Mouse (Mus musculus) embryonic facial prominence, embryonic 14.5 days (tissue): Measurements from ENCODE around the gene Sox5. TPM values are rescaled to one million over a fixed set of nuclear protein-coding genes. Genes with fewer than 3 reads are reported as not detected.

Experiments used
- ATAC-seq: fragments of 200-750 bp; cut with Nextera tagmentation; 2 replicates; pipeline ENCODE4 v1.8.0; 2017; ENCODE audit warnings: low read depth, moderate number of reproducible peaks, moderate TSS enrichment
- DNase-seq: peaks from one replicate; pipeline ENCODE4 v3.0.0-alpha.2; 2015; ENCODE audit warnings: low spot score
- H3K27ac ChIP-seq: fragments of 300-500 bp; sonication (generic); replicated peaks from 2 replicates; pipeline ENCODE4 v1.5.1; 2014; ENCODE audit warnings: low read depth, mild to moderate bottlenecking, low read length, moderate library complexity
- H3K27me3 ChIP-seq: fragments of 300-500 bp; sonication (generic); replicated peaks from 2 replicates; pipeline ENCODE4 v1.6.1; 2014; ENCODE audit warnings: low read length; ENCODE audit not compliant: control insufficient read depth, insufficient read depth
- H3K36me3 ChIP-seq: fragments of 300-500 bp; sonication (generic); 2 replicates; pipeline ENCODE4 v1.6.1; 2014; ENCODE audit warnings: low read length, mixed read lengths; ENCODE audit not compliant: control insufficient read depth, insufficient read depth
- H3K4me1 ChIP-seq: fragments of 300-500 bp; sonication (generic); 2 replicates; pipeline ENCODE4 v1.6.1; 2014; ENCODE audit warnings: antibody characterized with exemption, low read length; ENCODE audit not compliant: control insufficient read depth, insufficient read depth
- H3K4me2 ChIP-seq: fragments of 300-500 bp; sonication (generic); 2 replicates; pipeline ENCODE4 v1.6.1; 2014; ENCODE audit warnings: low read depth, mild to moderate bottlenecking, low read length, moderate library complexity, mixed read lengths
- H3K4me3 ChIP-seq: fragments of 300-500 bp; sonication (generic); 2 replicates; pipeline ENCODE4 v1.5.1; 2014; ENCODE audit warnings: low read depth, mild to moderate bottlenecking, low read length
- H3K9ac ChIP-seq: fragments of 300-500 bp; sonication (generic); 2 replicates; pipeline ENCODE4 v1.6.1; 2014; ENCODE audit warnings: low read depth, mild to moderate bottlenecking, low read length, moderate library complexity, mixed read lengths
- H3K9me3 ChIP-seq: fragments of 300-500 bp; sonication (generic); 2 replicates; pipeline ENCODE4 v1.6.1; 2016; ENCODE audit warnings: low read length; ENCODE audit not compliant: control insufficient read depth
- WGBS: fragments of 180-500 bp; shearing (Covaris S2); extraction: QIAGEN DNeasy Blood & Tissue Kit; methylation state at CpG from one replicate; pipeline ENCODE4 v1.1.7; 2014; 5-methylcytosine and 5-hydroxymethylcytosine counted together
- polyA plus RNA-seq: library from polyadenylated mRNA; unstranded; fragments of >200 nt; fragmentation: Nextera tagmentation; extraction: Ambion mirVana; gene quantifications from 2 replicates; pipeline ENCODE4 v1.2.1, GENCODE M21; 2014

Sox5 gene
- polyA plus RNA-seq, 1 experiment from 2014 or later: 10.8 TPM

GRCm38 (mm10) chr6:144504197-144504551, 277.6 kb downstream of the Sox5 start:
- no peak overlapping the region for H3K4me2 ChIP-seq
- no peaks in the 10 kb centered on the region for H3K36me3 ChIP-seq
- no peak overlapping the region for H3K4me3 ChIP-seq
- no peak overlapping the region for H3K9ac ChIP-seq
- no peaks in the 10 kb centered on the region for H3K9me3 ChIP-seq
- DNase-seq (no peak), ATAC-seq (no peak)
- H3K27me3 ChIP-seq: no peaks in the 10 kb centered on the region
- no peaks in the 10 kb centered on the region for H3K4me1 ChIP-seq
- WGBS: 56% methylated on average over 5 of the region's 5 CpGs
- no peak overlapping the region for H3K27ac ChIP-seq

GRCm38 (mm10) chr6:144503399-144504196, 278.2 kb downstream of the Sox5 start:
- Histone ChIP-seq H3K36me3 (no peaks in the 10 kb centered on the region), H3K27me3 (no peaks in the 10 kb centered on the region), H3K4me2 (no peak overlapping the region), H3K27ac (no peak overlapping the region), H3K4me1 (no peaks in the 10 kb centered on the region), H3K4me3 (no peak overlapping the region), H3K9me3 (no peaks in the 10 kb centered on the region), H3K9ac (no peak overlapping the region)
- DNase-seq (no peak), ATAC-seq (no peak)
- WGBS: 85% methylated on average over 11 of the region's 11 CpGs

GRCm38 (mm10) chr6:144501439-144501838, 280.3 kb downstream of the Sox5 start:
- Histone ChIP-seq H3K36me3 (no peaks in the 10 kb centered on the region), H3K27ac (no peak overlapping the region), H3K4me1 (no peaks in the 10 kb centered on the region), H3K4me2 (no peak overlapping the region), H3K9ac (no peak overlapping the region), H3K27me3 (no peaks in the 10 kb centered on the region), H3K4me3 (no peak overlapping the region), H3K9me3 (no peaks in the 10 kb centered on the region)
- no peak for ATAC-seq
- DNase-seq: no peak
- 79% methylated on average over 5 of the region's 5 CpGs for WGBS

- DNase-seq (no peak), ATAC-seq (no peak)
- WGBS: 94% methylated on average over 5 of the region's 5 CpGs
- Histone ChIP-seq H3K4me1 (no peaks in the 10 kb centered on the region), H3K9me3 (no peaks in the 10 kb centered on the region), H3K4me2 (no peak overlapping the region), H3K9ac (no peak overlapping the region), H3K27me3 (no peaks in the 10 kb centered on the region), H3K4me3 (no peak overlapping the region), H3K36me3 (no peaks in the 10 kb centered on the region), H3K27ac (no peak overlapping the region)
Measured at GRCm38 (mm10) chr6:144498177-144498576, 283.6 kb downstream of the Sox5 start.

- Histone ChIP-seq H3K9ac (no peak overlapping the region), H3K27me3 (no peaks in the 10 kb centered on the region), H3K27ac (no peak overlapping the region), H3K4me2 (no peak overlapping the region), H3K4me3 (no peak overlapping the region), H3K9me3 (peaks cover 14% of the 10 kb centered on the region; the same call in 1 of the 2 replicates), H3K36me3 (no peaks in the 10 kb centered on the region), H3K4me1 (no peaks in the 10 kb centered on the region)
- no peak for ATAC-seq
- WGBS: 70% methylated on average over 11 of the region's 11 CpGs
- DNase-seq: no peak
Measured at GRCm38 (mm10) chr6:144491761-144492415, 289.9 kb downstream of the Sox5 start.

GRCm38 (mm10) chr6:144490896-144491295, 290.9 kb downstream of the Sox5 start:
- peaks cover 20% of the 10 kb centered on the region; the same call in 1 of the 2 replicates for H3K9me3 ChIP-seq
- no peaks in the 10 kb centered on the region for H3K27me3 ChIP-seq
- H3K4me3 ChIP-seq: no peak overlapping the region
- WGBS: 94% methylated on average over 5 of the region's 5 CpGs
- no peak overlapping the region for H3K4me2 ChIP-seq
- H3K27ac ChIP-seq: no peak overlapping the region
- no peak for DNase-seq
- no peak for ATAC-seq
- no peaks in the 10 kb centered on the region for H3K4me1 ChIP-seq
- H3K9ac ChIP-seq: no peak overlapping the region
- no peaks in the 10 kb centered on the region for H3K36me3 ChIP-seq

- 97% methylated on average over 6 of the region's 6 CpGs for WGBS
- no peaks in the 10 kb centered on the region for H3K36me3 ChIP-seq
- no peak overlapping the region for H3K4me3 ChIP-seq
- H3K27me3 ChIP-seq: no peaks in the 10 kb centered on the region
- peaks cover 20% of the 10 kb centered on the region; the same call in 1 of the 2 replicates for H3K9me3 ChIP-seq
- no peaks in the 10 kb centered on the region for H3K4me1 ChIP-seq
- DNase-seq: no peak
- ATAC-seq: no peak
- no peak overlapping the region for H3K9ac ChIP-seq
- H3K4me2 ChIP-seq: no peak overlapping the region
- H3K27ac ChIP-seq: no peak overlapping the region
Measured at GRCm38 (mm10) chr6:144485578-144485977, 296.2 kb downstream of the Sox5 start.

- H3K27me3 ChIP-seq: no peaks in the 10 kb centered on the region
- H3K4me1 ChIP-seq: peaks cover 3% of the 10 kb centered on the region; the same call in 1 of the 2 replicates
- 84% methylated on average over 4 of the region's 4 CpGs for WGBS
- ATAC-seq (no peak), DNase-seq (no peak)
- H3K27ac ChIP-seq: no peak overlapping the region
- H3K4me3 ChIP-seq: no peak overlapping the region
- H3K36me3 ChIP-seq: no peaks in the 10 kb centered on the region
- no peak overlapping the region for H3K4me2 ChIP-seq
- no peak overlapping the region for H3K9ac ChIP-seq
- peaks cover 17% of the 10 kb centered on the region; the same call in 1 of the 2 replicates for H3K9me3 ChIP-seq
Measured at GRCm38 (mm10) chr6:144483166-144483565, 298.6 kb downstream of the Sox5 start.
